Mouse (Mus musculus): ENCODE results near the gene Gm39653. TPM values are rescaled to one million over a fixed set of nuclear protein-coding genes. Genes with fewer than 3 reads are reported as not detected.
"Not testable (repeated sequence)": the region's sequence is repeated elsewhere in the genome, so short reads cannot be mapped to it uniquely, and the experiment has no call there.

The Gm39653 gene
- polyA plus RNA-seq, 1 experiment from 2014 or later: not detected

GRCm38 (mm10) chr1:63579153-63579552 is 36.6 kb upstream of the Gm39653 start:
- Histone ChIP-seq H3K4me2 (ENCODE audit: low read length) (no peak overlapping the region), H3K4me1 (replicated peaks; ENCODE audit: insufficient read depth, low read length) (no peaks in the 10 kb centered on the region), H3K4me3 (replicated peaks; ENCODE audit: low read depth, low read length) (no peak overlapping the region), H3K36me3 (ENCODE audit: insufficient read depth, low read length) (no peaks in the 10 kb centered on the region), H3K27me3 (ENCODE audit: insufficient read depth, low read length) (no peaks in the 10 kb centered on the region), H3K27ac (no peak overlapping the region), H3K9ac (ENCODE audit: low read depth, low read length) (no peak overlapping the region), H3K9me3 (replicated peaks; ENCODE audit: low read length) (no peaks in the 10 kb centered on the region)
- DNase-seq (ENCODE audit: low spot score) (no peak), ATAC-seq (replicated peaks; ENCODE audit: low FRiP score, low read depth) (no peak)
- WGBS: 78% methylated on average over 8 of the region's 8 CpGs
- no peak for TF ChIP-seq CTCF (IDR thresholded peaks at IDR 0.05; ENCODE audit: low read depth)

- no peak overlapping the region for H3K9ac ChIP-seq (ENCODE audit: low read depth, low read length)
- H3K36me3 ChIP-seq (ENCODE audit: insufficient read depth, low read length): no peaks in the 10 kb centered on the region
- no peaks in the 10 kb centered on the region for H3K9me3 ChIP-seq (replicated peaks; ENCODE audit: low read length)
- H3K27ac ChIP-seq: no peak overlapping the region
- DNase-seq (ENCODE audit: low spot score): no peak
- H3K4me3 ChIP-seq (replicated peaks; ENCODE audit: low read depth, low read length): no peak overlapping the region
- no peaks in the 10 kb centered on the region for H3K4me1 ChIP-seq (replicated peaks; ENCODE audit: insufficient read depth, low read length)
- WGBS: 74% methylated on average over 7 of the region's 7 CpGs
- H3K27me3 ChIP-seq (ENCODE audit: insufficient read depth, low read length): no peaks in the 10 kb centered on the region
- no peak for TF ChIP-seq CTCF (IDR thresholded peaks at IDR 0.05; ENCODE audit: low read depth)
- no peak for ATAC-seq (replicated peaks; ENCODE audit: low FRiP score, low read depth)
- no peak overlapping the region for H3K4me2 ChIP-seq (ENCODE audit: low read length)
Observed at GRCm38 (mm10) chr1:63586869-63587268, 28.9 kb upstream of the Gm39653 start.

GRCm38 (mm10) chr1:63603870-63604500 is 11.8 kb upstream of the Gm39653 start:
- WGBS: 34% methylated on average over 3 of the region's 3 CpGs
- H3K9me3 ChIP-seq (replicated peaks; ENCODE audit: low read length): no peaks in the 10 kb centered on the region
- H3K27ac ChIP-seq: no peak overlapping the region
- H3K4me1 ChIP-seq (replicated peaks; ENCODE audit: insufficient read depth, low read length): no peaks in the 10 kb centered on the region
- H3K9ac ChIP-seq (ENCODE audit: low read depth, low read length): no peak overlapping the region
- TF ChIP-seq CTCF (IDR thresholded peaks at IDR 0.05; ENCODE audit: low read depth): no peak
- no peak for DNase-seq (ENCODE audit: low spot score)
- no peak overlapping the region for H3K4me3 ChIP-seq (replicated peaks; ENCODE audit: low read depth, low read length)
- no peaks in the 10 kb centered on the region for H3K36me3 ChIP-seq (ENCODE audit: insufficient read depth, low read length)
- ATAC-seq (replicated peaks; ENCODE audit: low FRiP score, low read depth): no peak
- H3K4me2 ChIP-seq (ENCODE audit: low read length): no peak overlapping the region
- no peaks in the 10 kb centered on the region for H3K27me3 ChIP-seq (ENCODE audit: insufficient read depth, low read length)

- DNase-seq (ENCODE audit: low spot score) (no peak), ATAC-seq (replicated peaks; ENCODE audit: low FRiP score, low read depth) (no peak)
- 94% methylated on average over 4 of the region's 4 CpGs for WGBS
- peak; percentile 8; the same call in 1 of the 2 replicates for TF ChIP-seq CTCF (IDR thresholded peaks at IDR 0.05; ENCODE audit: low read depth)
- Histone ChIP-seq H3K27me3 (ENCODE audit: insufficient read depth, low read length) (no peaks in the 10 kb centered on the region), H3K4me3 (replicated peaks; ENCODE audit: low read depth, low read length) (no peak overlapping the region), H3K9me3 (replicated peaks; ENCODE audit: low read length) (no peaks in the 10 kb centered on the region), H3K4me1 (replicated peaks; ENCODE audit: insufficient read depth, low read length) (no peaks in the 10 kb centered on the region), H3K27ac (no peak overlapping the region), H3K4me2 (ENCODE audit: low read length) (no peak overlapping the region), H3K36me3 (ENCODE audit: insufficient read depth, low read length) (no peaks in the 10 kb centered on the region), H3K9ac (ENCODE audit: low read depth, low read length) (no peak overlapping the region)
Observed at GRCm38 (mm10) chr1:63609613-63610012, 6.2 kb upstream of the Gm39653 start.

- Histone ChIP-seq H3K9ac (ENCODE audit: low read depth, low read length) (no peak overlapping the region), H3K27ac (no peak overlapping the region), H3K4me1 (replicated peaks; ENCODE audit: insufficient read depth, low read length) (no peaks in the 10 kb centered on the region), H3K4me3 (replicated peaks; ENCODE audit: low read depth, low read length) (no peak overlapping the region), H3K9me3 (replicated peaks; ENCODE audit: low read length) (no peaks in the 10 kb centered on the region), H3K27me3 (ENCODE audit: insufficient read depth, low read length) (no peaks in the 10 kb centered on the region), H3K36me3 (ENCODE audit: insufficient read depth, low read length) (no peaks in the 10 kb centered on the region), H3K4me2 (ENCODE audit: low read length) (no peak overlapping the region)
- 3% methylated on average over 11 of the region's 11 CpGs for WGBS
- DNase-seq (ENCODE audit: low spot score) (peak; percentile 76), ATAC-seq (replicated peaks; ENCODE audit: low FRiP score, low read depth) (no peak)
- no peak for TF ChIP-seq CTCF (IDR thresholded peaks at IDR 0.05; ENCODE audit: low read depth)
Observed at GRCm38 (mm10) chr1:63614594-63614993, 1.2 kb upstream of the Gm39653 start.

- no peaks in the 10 kb centered on the region for H3K9me3 ChIP-seq (replicated peaks; ENCODE audit: low read length)
- no peak overlapping the region for H3K27ac ChIP-seq
- ATAC-seq (replicated peaks; ENCODE audit: low FRiP score, low read depth) (no peak), DNase-seq (ENCODE audit: low spot score) (no peak)
- no peaks in the 10 kb centered on the region for H3K27me3 ChIP-seq (ENCODE audit: insufficient read depth, low read length)
- WGBS: 13% methylated on average over 2 of the region's 2 CpGs
- H3K4me1 ChIP-seq (replicated peaks; ENCODE audit: insufficient read depth, low read length): no peaks in the 10 kb centered on the region
- no peak overlapping the region for H3K4me2 ChIP-seq (ENCODE audit: low read length)
- H3K9ac ChIP-seq (ENCODE audit: low read depth, low read length): no peak overlapping the region
- H3K4me3 ChIP-seq (replicated peaks; ENCODE audit: low read depth, low read length): no peak overlapping the region
- no peak for TF ChIP-seq CTCF (IDR thresholded peaks at IDR 0.05; ENCODE audit: low read depth)
- H3K36me3 ChIP-seq (ENCODE audit: insufficient read depth, low read length): no peaks in the 10 kb centered on the region
Observed at GRCm38 (mm10) chr1:63628211-63628610, 12.4 kb downstream of the Gm39653 start.

- not testable (repeated sequence) for H3K36me3 ChIP-seq (ENCODE audit: insufficient read depth, low read length)
Observed at GRCm38 (mm10) chr1:63630390-63630789, 14.6 kb downstream of the Gm39653 start.

More at GRCm38 (mm10) chr1:63630390-63630789, 14.6 kb downstream of the Gm39653 start:
- not testable (repeated sequence) for ATAC-seq (replicated peaks; ENCODE audit: low FRiP score, low read depth); DNase-seq (ENCODE audit: low spot score); H3K4me2 ChIP-seq (ENCODE audit: low read length); H3K27me3 ChIP-seq (ENCODE audit: insufficient read depth, low read length); H3K9ac ChIP-seq (ENCODE audit: low read depth, low read length); H3K9me3 ChIP-seq (replicated peaks; ENCODE audit: low read length); H3K4me1 ChIP-seq (replicated peaks; ENCODE audit: insufficient read depth, low read length); H3K4me3 ChIP-seq (replicated peaks; ENCODE audit: low read depth, low read length); H3K27ac ChIP-seq
